Mouse (Mus musculus) forebrain, embryonic 10.5 days (tissue): Measurements from ENCODE around the gene Usp9y. TPM values are rescaled to one million over a fixed set of nuclear protein-coding genes. Genes with fewer than 3 reads are reported as not detected.

Experiments
- DNase-seq: peaks from one replicate; pipeline ENCODE4 v3.0.0-alpha.2; 2017; ENCODE audit warnings: low spot score; ENCODE audit errors: extremely low spot score
- H3K27ac ChIP-seq: fragments of 300-500 bp; sonication (generic); 2 replicates; pipeline ENCODE4 v1.5.1; 2016; ENCODE audit warnings: mild to moderate bottlenecking
- H3K27me3 ChIP-seq: fragments of 300-500 bp; sonication (generic); 2 replicates; pipeline ENCODE4 v1.6.1; 2016; ENCODE audit warnings: mild to moderate bottlenecking; ENCODE audit not compliant: poor library complexity, severe bottlenecking
- H3K36me3 ChIP-seq: fragments of 300-500 bp; sonication (generic); replicated peaks from 2 replicates; pipeline ENCODE4 v1.6.1; 2016; ENCODE audit warnings: mild to moderate bottlenecking, moderate library complexity
- H3K4me1 ChIP-seq: fragments of 300-500 bp; sonication (generic); 2 replicates; pipeline ENCODE4 v1.6.1; 2016
- H3K4me3 ChIP-seq: fragments of 300-500 bp; sonication (generic); 2 replicates; pipeline ENCODE4 v1.5.1; 2016; ENCODE audit warnings: mild to moderate bottlenecking, moderate library complexity
- H3K9me3 ChIP-seq: fragments of 300-500 bp; sonication (generic); 2 replicates; pipeline ENCODE4 v1.6.1; 2016; ENCODE audit warnings: mild to moderate bottlenecking, moderate library complexity
- WGBS: fragments of 180-500 bp; shearing (Covaris S2); methylation state at CpG from one replicate; pipeline ENCODE4 v1.1.7; 2016; 5-methylcytosine and 5-hydroxymethylcytosine counted together
- polyA plus RNA-seq: library from polyadenylated mRNA; unstranded; fragments of >200 nt; fragmentation: Nextera tagmentation; extraction: Ambion mirVana; gene quantifications from 2 replicates; pipeline ENCODE4 v1.2.1, GENCODE M21; 2016

Usp9y gene
- polyA plus RNA-seq: not detected in 2 replicates

- WGBS: 89% methylated on average over 13 of the region's 13 CpGs
- H3K4me3 ChIP-seq: no peak within 1 kb of the TSS
- DNase-seq: no peak
- H3K27ac ChIP-seq: no peak within 1 kb of the TSS
- no peaks in the 10 kb centered on the region for H3K36me3 ChIP-seq
- no peaks in the 10 kb centered on the region for H3K9me3 ChIP-seq
- no peaks in the 10 kb centered on the region for H3K27me3 ChIP-seq
- no peaks in the 10 kb centered on the region for H3K4me1 ChIP-seq
Measured at GRCm38 (mm10) chrY:1459682-1460081, at the start of gene Usp9y. TSS of gene Usp9y (minus strand) at chrY:1459782.

GRCm38 (mm10) chrY:1293708-1294107, 165.9 kb downstream of the Usp9y start:
- no peaks in the 10 kb centered on the region for H3K9me3 ChIP-seq
- no peak for DNase-seq
- H3K27ac ChIP-seq: no peak overlapping the region
- no peaks in the 10 kb centered on the region for H3K4me1 ChIP-seq
- no peak overlapping the region for H3K4me3 ChIP-seq
- H3K27me3 ChIP-seq: no peaks in the 10 kb centered on the region
- H3K36me3 ChIP-seq: no peaks in the 10 kb centered on the region

- Histone ChIP-seq H3K36me3 (peaks cover 5% of the 10 kb centered on the region; the same call in 1 of the 2 replicates), H3K27me3 (no peaks in the 10 kb centered on the region), H3K4me1 (no peaks in the 10 kb centered on the region), H3K9me3 (no peaks in the 10 kb centered on the region), H3K27ac (peak within 1 kb of the TSS; percentile 76), H3K4me3 (peak within 1 kb of the TSS; percentile 52)
- under 1% methylated on average over 31 of the region's 31 CpGs for WGBS
- peak; percentile 40 for DNase-seq
Measured at GRCm38 (mm10) chrY:1286171-1286795, 173.3 kb downstream of the Usp9y start, which contains the start of gene Ddx3y. TSS of gene Ddx3y (minus strand) at chrY:1286629.

- H3K27me3 ChIP-seq: no peaks in the 10 kb centered on the region
- peak overlapping the region; percentile 76 for H3K27ac ChIP-seq
- 0% methylated on average over 12 of the region's 12 CpGs for WGBS
Measured at GRCm38 (mm10) chrY:1285735-1286134, 173.8 kb downstream of the Usp9y start.

More at GRCm38 (mm10) chrY:1285735-1286134, 173.8 kb downstream of the Usp9y start:
- Histone ChIP-seq H3K4me3 (peak overlapping the region; percentile 52), H3K9me3 (no peaks in the 10 kb centered on the region), H3K36me3 (peaks cover 9% of the 10 kb centered on the region; the same call in 1 of the 2 replicates), H3K4me1 (no peaks in the 10 kb centered on the region)
- DNase-seq: no peak

Other genes with a start within 250 kb of the Usp9y start
- gene Uty, start 214.0 kb downstream of the Usp9y start, polyA plus RNA-seq: 19.0 and 19.1 TPM in 2 replicates
- 19.6 and 22.0 TPM in 2 replicates for gene Ddx3y, start 173.2 kb downstream of the Usp9y start, polyA plus RNA-seq